Mouse (Mus musculus) erythroblast, embryonic 14.5 days (primary cell): Measurements from ENCODE around the gene Gng7.

ENCODE experiments used
- GATA1 ChIP-seq: IDR thresholded peaks from 2 replicates; pipeline ENCODE4 v1.6.1; 2012; ENCODE audit warnings: low read length, inconsistent platforms, mixed read lengths
- TAL1 ChIP-seq: IDR thresholded peaks from 3 replicates; pipeline ENCODE4 v1.6.1; 2012; ENCODE audit warnings: low read length, inconsistent platforms, mixed read lengths

- TF ChIP-seq GATA1 = no peak
- TF ChIP-seq TAL1 = no peak
These were observed 74.3 kb downstream of the Gng7 start for GRCm38 (mm10) chr10:80940320-80940987.
